Mouse (Mus musculus): ENCODE data around the gene Erbb4. TPM values are rescaled to one million over a fixed set of nuclear protein-coding genes. Genes with fewer than 3 reads are reported as not detected.

The Erbb4 gene
- 21.0 and 23.7 TPM in 2 replicates for polyA plus RNA-seq (2014; fragmentation: Nextera tagmentation; extraction: Ambion mirVana)

DNA sequence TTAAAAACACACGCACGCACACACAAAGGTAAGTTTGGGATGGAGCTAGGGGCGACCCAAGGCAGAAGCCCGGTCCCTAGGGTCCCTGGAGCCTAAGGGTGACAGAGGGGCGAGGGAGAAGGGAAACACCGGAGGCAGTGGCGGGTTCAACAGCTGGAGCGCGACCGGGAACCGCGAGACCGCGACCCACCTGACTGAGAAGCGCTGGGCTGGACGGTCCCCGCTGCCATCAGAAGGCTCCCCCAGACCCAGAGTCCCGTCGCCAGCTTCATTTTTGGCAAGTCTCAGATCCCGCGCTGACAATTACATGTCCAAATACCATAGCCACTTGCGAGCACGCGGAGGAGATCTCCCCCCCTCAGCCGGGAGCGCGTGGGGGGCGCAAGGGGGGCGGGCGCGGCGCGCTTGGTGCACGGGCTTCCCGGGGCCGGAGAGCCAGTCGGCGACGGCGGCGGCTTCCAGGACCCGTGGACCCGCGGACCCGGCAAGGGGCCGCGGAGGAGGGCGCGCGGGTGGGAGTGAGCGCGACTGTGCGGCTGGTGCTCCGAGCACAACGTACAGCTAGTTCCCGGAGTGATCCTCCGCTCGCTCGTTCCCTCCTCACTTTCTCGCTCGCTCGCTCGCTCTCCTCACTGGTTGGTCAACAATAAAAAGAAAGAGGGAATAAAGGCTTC, at the start of gene Erbb4:
Gene Erbb4 (minus strand): TSS at position 575 of the 674 bp plus-strand sequence.
- peak within 1 kb of the TSS; percentile 78 for H3K27ac ChIP-seq
- WGBS, result under 1% methylated on average over 48 of the region's 63 CpGs
- H3K4me2 ChIP-seq (replicated peaks), result peak within 1 kb of the TSS; percentile 91

DNA sequence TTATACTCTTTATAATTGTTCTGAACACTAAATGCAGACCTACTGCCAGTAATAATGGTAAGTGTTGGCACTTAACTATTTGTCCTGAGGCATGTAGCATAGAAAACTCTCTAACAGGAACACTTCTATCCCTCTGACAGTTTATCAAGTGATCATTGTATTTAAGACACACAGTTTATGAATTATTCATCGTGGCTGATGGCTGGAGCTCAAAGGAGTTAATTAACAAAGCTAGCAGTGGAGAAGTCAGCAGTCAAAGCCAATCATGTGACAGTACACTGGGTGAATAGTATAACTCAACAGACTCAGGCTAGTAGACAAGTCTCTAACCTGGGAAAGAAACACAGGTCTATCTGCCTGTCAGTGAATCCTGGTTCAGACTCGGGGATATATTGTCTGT, 49.5 kb upstream of the Erbb4 start:
- Histone ChIP-seq H3K36me3 (replicated peaks; ENCODE audit: control insufficient read depth, insufficient read depth) (no peaks in the 10 kb centered on the region), H3K9ac (no peak overlapping the region), H3K4me2 (replicated peaks) (no peak overlapping the region), H3K4me3 (replicated peaks; ENCODE audit: low read length) (no peak overlapping the region), H3K27me3 (ENCODE audit: control insufficient read depth, insufficient read depth, low read length) (no peaks in the 10 kb centered on the region), H3K9me3 (ENCODE audit: control insufficient read depth, low read length) (no peaks in the 10 kb centered on the region), H3K4me1 (replicated peaks; ENCODE audit: control insufficient read depth, insufficient read depth, low read length) (peaks cover 7% of the 10 kb centered on the region), H3K27ac (no peak overlapping the region)
- peak; percentile 59 for DNase-seq (ENCODE audit: low spot score)
- 20% methylated on average over 2 of the region's 2 CpGs for WGBS
- ATAC-seq (ENCODE audit: low FRiP score), result peak; percentile 90

More for the DNA sequence above, at the start of gene Erbb4:
- Histone ChIP-seq H3K9me3 (ENCODE audit: control insufficient read depth, low read length) (no peaks in the 10 kb centered on the region), H3K9ac (peak within 1 kb of the TSS; percentile 84), H3K4me3 (replicated peaks; ENCODE audit: low read length) (peak within 1 kb of the TSS; percentile 85), H3K4me1 (replicated peaks; ENCODE audit: control insufficient read depth, insufficient read depth, low read length) (no peaks in the 10 kb centered on the region; the same call in 1 of the 2 replicates), H3K36me3 (replicated peaks; ENCODE audit: control insufficient read depth, insufficient read depth) (no peaks in the 10 kb centered on the region), H3K27me3 (ENCODE audit: control insufficient read depth, insufficient read depth, low read length) (no peaks in the 10 kb centered on the region)
- DNase-seq (ENCODE audit: low spot score) (no peak), ATAC-seq (ENCODE audit: low FRiP score) (peak; percentile 25; the same call in 1 of the 2 replicates)

- H3K9ac ChIP-seq, result no peak overlapping the region
- H3K4me1 ChIP-seq (replicated peaks; ENCODE audit: control insufficient read depth, insufficient read depth, low read length), result no peaks in the 10 kb centered on the region
- ATAC-seq (ENCODE audit: low FRiP score) (no peak), DNase-seq (ENCODE audit: low spot score) (no peak)
- H3K36me3 ChIP-seq (replicated peaks; ENCODE audit: control insufficient read depth, insufficient read depth), result no peaks in the 10 kb centered on the region
- H3K27me3 ChIP-seq (ENCODE audit: control insufficient read depth, insufficient read depth, low read length), result no peaks in the 10 kb centered on the region
- H3K4me3 ChIP-seq (replicated peaks; ENCODE audit: low read length), result no peak overlapping the region
- H3K9me3 ChIP-seq (ENCODE audit: control insufficient read depth, low read length), result no peaks in the 10 kb centered on the region
- H3K4me2 ChIP-seq (replicated peaks), result no peak overlapping the region
- no peak overlapping the region for H3K27ac ChIP-seq
Observed at GRCm38 (mm10) chr1:69141341-69141740, 33.5 kb upstream of the Erbb4 start.

DNA sequence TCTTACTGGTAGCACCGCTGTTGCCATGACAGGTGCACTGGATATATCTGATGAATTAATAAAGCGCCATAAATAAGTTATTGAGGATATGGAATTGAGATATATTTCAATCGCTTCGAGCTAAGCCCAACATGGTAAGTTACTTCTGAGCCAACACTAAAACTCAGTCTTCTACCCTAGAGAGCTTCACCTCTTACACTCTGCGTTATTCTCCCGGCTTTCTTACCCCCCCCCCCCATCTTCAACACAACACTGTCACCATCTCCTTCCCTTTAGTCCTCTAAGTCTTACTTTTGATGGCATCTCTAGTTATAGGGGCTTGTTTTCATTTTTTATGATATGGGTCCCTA, 31.6 kb upstream of the Erbb4 start:
- 61% methylated on average over 6 of the region's 6 CpGs for WGBS
- DNase-seq (ENCODE audit: low spot score), result no peak
- H3K27ac ChIP-seq, result no peak overlapping the region
- ATAC-seq (ENCODE audit: low FRiP score), result no peak
- H3K4me1 ChIP-seq (replicated peaks; ENCODE audit: control insufficient read depth, insufficient read depth, low read length), result no peaks in the 10 kb centered on the region
- H3K27me3 ChIP-seq (ENCODE audit: control insufficient read depth, insufficient read depth, low read length), result no peaks in the 10 kb centered on the region
- H3K9ac ChIP-seq, result no peak overlapping the region
- no peak overlapping the region for H3K4me2 ChIP-seq (replicated peaks)
- H3K36me3 ChIP-seq (replicated peaks; ENCODE audit: control insufficient read depth, insufficient read depth), result no peaks in the 10 kb centered on the region
- H3K4me3 ChIP-seq (replicated peaks; ENCODE audit: low read length), result no peak overlapping the region
- no peaks in the 10 kb centered on the region for H3K9me3 ChIP-seq (ENCODE audit: control insufficient read depth, low read length)

- ATAC-seq (ENCODE audit: low FRiP score), result no peak
- DNase-seq (ENCODE audit: low spot score), result peak; percentile 90
- H3K27me3 ChIP-seq (ENCODE audit: control insufficient read depth, insufficient read depth, low read length), result no peaks in the 10 kb centered on the region
Observed at GRCm38 (mm10) chr1:69138856-69139518, 31.1 kb upstream of the Erbb4 start.

GRCm38 (mm10) chr1:69124147-69124848, 16.4 kb upstream of the Erbb4 start:
- Histone ChIP-seq H3K27ac (no peak overlapping the region), H3K36me3 (replicated peaks; ENCODE audit: control insufficient read depth, insufficient read depth) (no peaks in the 10 kb centered on the region), H3K27me3 (ENCODE audit: control insufficient read depth, insufficient read depth, low read length) (no peaks in the 10 kb centered on the region), H3K9me3 (ENCODE audit: control insufficient read depth, low read length) (no peaks in the 10 kb centered on the region), H3K4me1 (replicated peaks; ENCODE audit: control insufficient read depth, insufficient read depth, low read length) (no peaks in the 10 kb centered on the region), H3K4me2 (replicated peaks) (no peak overlapping the region), H3K9ac (no peak overlapping the region), H3K4me3 (replicated peaks; ENCODE audit: low read length) (no peak overlapping the region)
- DNase-seq (ENCODE audit: low spot score) (no peak), ATAC-seq (ENCODE audit: low FRiP score) (no peak)
- 96% methylated on average over 1 of the region's 1 CpGs for WGBS

More at GRCm38 (mm10) chr1:69138856-69139518, 31.1 kb upstream of the Erbb4 start:
- Histone ChIP-seq H3K36me3 (replicated peaks; ENCODE audit: control insufficient read depth, insufficient read depth) (no peaks in the 10 kb centered on the region), H3K27ac (no peak overlapping the region), H3K4me3 (replicated peaks; ENCODE audit: low read length) (no peak overlapping the region), H3K4me1 (replicated peaks; ENCODE audit: control insufficient read depth, insufficient read depth, low read length) (no peaks in the 10 kb centered on the region), H3K9me3 (ENCODE audit: control insufficient read depth, low read length) (no peaks in the 10 kb centered on the region), H3K9ac (no peak overlapping the region), H3K4me2 (replicated peaks) (no peak overlapping the region)
- 39% methylated on average over 4 of the region's 4 CpGs for WGBS

DNA sequence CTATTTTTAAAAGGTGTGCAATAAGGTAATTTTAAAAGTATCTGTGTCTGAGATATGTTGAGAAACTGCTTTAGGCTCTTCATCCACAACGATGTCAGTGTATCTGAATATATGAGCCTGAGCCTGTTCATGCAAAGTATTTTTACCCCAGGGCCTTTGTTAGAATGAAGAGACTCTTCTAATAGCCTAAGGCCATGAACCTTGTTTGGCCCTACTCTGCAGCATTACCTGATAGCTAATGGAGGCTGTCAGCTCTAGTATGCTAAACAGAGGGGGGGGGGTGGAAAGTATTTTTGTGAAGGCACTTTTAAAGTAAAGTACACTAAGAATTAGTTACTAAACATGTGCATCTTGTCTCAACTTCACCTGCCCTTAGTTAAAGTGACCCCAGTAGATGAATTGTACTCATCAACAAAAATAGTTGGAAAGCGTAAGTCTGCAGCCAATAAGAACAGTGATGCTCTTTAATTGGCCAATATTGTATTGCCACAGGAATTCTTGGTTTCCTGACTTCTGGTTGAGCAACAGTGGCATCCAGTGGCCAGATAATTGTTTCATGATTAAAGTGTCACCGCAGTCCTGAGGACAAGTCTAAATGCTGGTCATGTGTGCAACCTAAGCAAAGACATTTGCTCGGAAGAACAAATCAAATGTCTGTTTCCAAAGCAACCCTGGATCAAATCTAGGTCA, 10.5 kb upstream of the Erbb4 start:
- Histone ChIP-seq H3K4me1 (replicated peaks; ENCODE audit: control insufficient read depth, insufficient read depth, low read length) (no peaks in the 10 kb centered on the region), H3K4me2 (replicated peaks) (no peak overlapping the region), H3K9me3 (ENCODE audit: control insufficient read depth, low read length) (no peaks in the 10 kb centered on the region), H3K36me3 (replicated peaks; ENCODE audit: control insufficient read depth, insufficient read depth) (no peaks in the 10 kb centered on the region), H3K9ac (no peak overlapping the region), H3K27ac (no peak overlapping the region), H3K4me3 (replicated peaks; ENCODE audit: low read length) (no peak overlapping the region), H3K27me3 (ENCODE audit: control insufficient read depth, insufficient read depth, low read length) (no peaks in the 10 kb centered on the region)
- ATAC-seq (ENCODE audit: low FRiP score), result no peak
- DNase-seq (ENCODE audit: low spot score), result peak; percentile 61
- 81% methylated on average over 4 of the region's 4 CpGs for WGBS

DNA sequence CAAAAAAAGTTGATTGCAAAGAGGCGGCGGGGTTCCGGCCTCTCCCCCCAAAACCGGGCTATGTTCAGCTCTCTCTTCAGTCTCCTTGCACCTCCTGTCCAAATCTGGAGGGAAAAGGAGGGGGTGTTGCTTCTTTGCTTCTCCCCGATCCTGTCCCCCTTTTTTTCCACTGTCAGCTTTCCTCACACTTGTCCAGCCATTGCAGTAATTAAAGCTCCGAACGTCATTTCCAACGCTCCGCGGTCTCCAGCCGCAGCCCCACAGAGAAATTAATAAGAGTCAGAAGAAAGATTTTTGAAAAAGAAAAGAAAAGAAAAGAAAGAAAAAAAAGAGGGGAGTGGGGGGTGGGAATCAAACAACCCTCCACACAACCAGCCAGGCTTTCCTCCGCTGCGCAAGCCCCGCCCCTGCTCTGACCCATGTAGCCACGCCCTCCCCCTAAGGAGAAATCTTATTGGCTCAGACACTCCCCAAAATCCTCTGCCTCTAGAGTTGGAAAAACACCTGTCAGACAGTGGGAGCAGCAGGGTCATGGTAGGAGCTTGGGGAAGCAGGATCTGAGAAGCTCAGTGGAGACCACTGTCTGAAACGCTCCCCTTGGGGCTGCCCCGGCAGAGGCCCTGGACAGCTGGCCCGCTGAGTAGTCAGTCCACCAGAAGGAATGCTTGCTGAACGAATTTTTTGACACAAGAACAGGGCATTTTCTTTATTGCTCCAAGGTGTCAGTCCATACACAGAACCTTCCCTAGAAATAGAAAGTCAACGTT, 483 bp upstream of the Erbb4 start:
- ATAC-seq (ENCODE audit: low FRiP score) (peak; percentile 72), DNase-seq (ENCODE audit: low spot score) (peak; percentile 57)
- H3K27ac ChIP-seq, result peak overlapping the region; percentile 78
- H3K36me3 ChIP-seq (replicated peaks; ENCODE audit: control insufficient read depth, insufficient read depth), result no peaks in the 10 kb centered on the region
- H3K4me2 ChIP-seq (replicated peaks), result peak overlapping the region; percentile 91
- H3K9me3 ChIP-seq (ENCODE audit: control insufficient read depth, low read length), result no peaks in the 10 kb centered on the region
- no peaks in the 10 kb centered on the region; the same call in 1 of the 2 replicates for H3K4me1 ChIP-seq (replicated peaks; ENCODE audit: control insufficient read depth, insufficient read depth, low read length)
- no peaks in the 10 kb centered on the region for H3K27me3 ChIP-seq (ENCODE audit: control insufficient read depth, insufficient read depth, low read length)
- WGBS, result 3% methylated on average over 20 of the region's 20 CpGs
- H3K4me3 ChIP-seq (replicated peaks; ENCODE audit: low read length), result peak overlapping the region; percentile 85
- H3K9ac ChIP-seq, result peak overlapping the region; percentile 84
